Mouse (Mus musculus): ENCODE measurements around the gene U2af1l4. TPM values are rescaled to one million over a fixed set of nuclear protein-coding genes. Genes with fewer than 3 reads are reported as not detected.
A peak's percentile ranks its signal among the peaks of the same experiment; 100 is the strongest.

Gene U2af1l4
- polyA plus RNA-seq, 1 experiment from 2014 or later, result 92.3 TPM

- peaks cover 14% of the 10 kb centered on the region for H3K4me1 ChIP-seq (replicated peaks; ENCODE audit: control insufficient read depth, insufficient read depth, low read length)
- peak overlapping the region; percentile 88 for H3K4me2 ChIP-seq (ENCODE audit: low read length)
- DNase-seq (ENCODE audit: low spot score) (peak; percentile 83), ATAC-seq (replicated peaks; ENCODE audit: low FRiP score, low TSS enrichment, low read depth) (peak; percentile 33; the same call in 1 of the 2 replicates)
- no peaks in the 10 kb centered on the region for H3K27me3 ChIP-seq (replicated peaks; ENCODE audit: control insufficient read depth, insufficient read depth, low read length)
- no peaks in the 10 kb centered on the region for H3K9me3 ChIP-seq (ENCODE audit: control insufficient read depth, low read length)
- H3K27ac ChIP-seq (ENCODE audit: low read depth), result peak overlapping the region; percentile 83
- peak overlapping the region; percentile 60 for H3K4me3 ChIP-seq (ENCODE audit: low read depth, low read length)
- WGBS, result under 1% methylated on average over 56 of the region's 67 CpGs
- peak overlapping the region; percentile 95 for H3K9ac ChIP-seq (ENCODE audit: low read length)
- peaks cover 38% of the 10 kb centered on the region for H3K36me3 ChIP-seq (ENCODE audit: control insufficient read depth, insufficient read depth, low read length)
Measured at GRCm38 (mm10) chr7:30587842-30588667, 25.0 kb downstream of the U2af1l4 start.

GRCm38 (mm10) chr7:30588676-30589434, 25.8 kb downstream of the U2af1l4 start, which contains the start of gene Kmt2b:
Kmt2b (minus strand) TSS chr7:30588726.
- Histone ChIP-seq H3K9ac (ENCODE audit: low read length) (peak within 1 kb of the TSS; percentile 95), H3K4me2 (ENCODE audit: low read length) (peak within 1 kb of the TSS; percentile 88), H3K27ac (ENCODE audit: low read depth) (peak within 1 kb of the TSS; percentile 83), H3K36me3 (ENCODE audit: control insufficient read depth, insufficient read depth, low read length) (peaks cover 30% of the 10 kb centered on the region), H3K9me3 (ENCODE audit: control insufficient read depth, low read length) (no peaks in the 10 kb centered on the region), H3K4me3 (ENCODE audit: low read depth, low read length) (peak within 1 kb of the TSS; percentile 60), H3K27me3 (replicated peaks; ENCODE audit: control insufficient read depth, insufficient read depth, low read length) (no peaks in the 10 kb centered on the region), H3K4me1 (replicated peaks; ENCODE audit: control insufficient read depth, insufficient read depth, low read length) (peaks cover 14% of the 10 kb centered on the region)
- under 1% methylated on average over 59 of the region's 68 CpGs for WGBS
- ATAC-seq (replicated peaks; ENCODE audit: low FRiP score, low TSS enrichment, low read depth), result peak; percentile 95
- DNase-seq (ENCODE audit: low spot score), result peak; percentile 97

GRCm38 (mm10) chr7:30589435-30590301, 26.6 kb downstream of the U2af1l4 start:
- DNase-seq (ENCODE audit: low spot score) (no peak), ATAC-seq (replicated peaks; ENCODE audit: low FRiP score, low TSS enrichment, low read depth) (peak; percentile 79)
- no peaks in the 10 kb centered on the region for H3K9me3 ChIP-seq (ENCODE audit: control insufficient read depth, low read length)
- WGBS, result 24% methylated on average over 40 of the region's 40 CpGs
- H3K4me1 ChIP-seq (replicated peaks; ENCODE audit: control insufficient read depth, insufficient read depth, low read length), result peaks cover 14% of the 10 kb centered on the region
- peak overlapping the region; percentile 67 for H3K4me2 ChIP-seq (ENCODE audit: low read length)
- peak overlapping the region; percentile 83 for H3K27ac ChIP-seq (ENCODE audit: low read depth)
- no peaks in the 10 kb centered on the region for H3K27me3 ChIP-seq (replicated peaks; ENCODE audit: control insufficient read depth, insufficient read depth, low read length)
- peak overlapping the region; percentile 60 for H3K4me3 ChIP-seq (ENCODE audit: low read depth, low read length)
- peak overlapping the region; percentile 49 for H3K9ac ChIP-seq (ENCODE audit: low read length)
- peaks cover 22% of the 10 kb centered on the region for H3K36me3 ChIP-seq (ENCODE audit: control insufficient read depth, insufficient read depth, low read length)

GRCm38 (mm10) chr7:30590927-30591604, 28.0 kb downstream of the U2af1l4 start:
- Histone ChIP-seq H3K9ac (ENCODE audit: low read length) (no peak overlapping the region), H3K27ac (ENCODE audit: low read depth) (no peak overlapping the region), H3K36me3 (ENCODE audit: control insufficient read depth, insufficient read depth, low read length) (peaks cover 8% of the 10 kb centered on the region), H3K4me1 (replicated peaks; ENCODE audit: control insufficient read depth, insufficient read depth, low read length) (peaks cover 14% of the 10 kb centered on the region), H3K4me2 (ENCODE audit: low read length) (peak overlapping the region; percentile 67; the same call in 1 of the 2 replicates), H3K27me3 (replicated peaks; ENCODE audit: control insufficient read depth, insufficient read depth, low read length) (no peaks in the 10 kb centered on the region), H3K9me3 (ENCODE audit: control insufficient read depth, low read length) (no peaks in the 10 kb centered on the region), H3K4me3 (ENCODE audit: low read depth, low read length) (no peak overlapping the region)
- ATAC-seq (replicated peaks; ENCODE audit: low FRiP score, low TSS enrichment, low read depth), result no peak
- DNase-seq (ENCODE audit: low spot score), result no peak
- 89% methylated on average over 9 of the region's 9 CpGs for WGBS

GRCm38 (mm10) chr7:30591605-30591951, 28.5 kb downstream of the U2af1l4 start:
- Histone ChIP-seq H3K27me3 (replicated peaks; ENCODE audit: control insufficient read depth, insufficient read depth, low read length) (no peaks in the 10 kb centered on the region), H3K27ac (ENCODE audit: low read depth) (no peak overlapping the region), H3K9ac (ENCODE audit: low read length) (no peak overlapping the region), H3K9me3 (ENCODE audit: control insufficient read depth, low read length) (no peaks in the 10 kb centered on the region), H3K36me3 (ENCODE audit: control insufficient read depth, insufficient read depth, low read length) (peaks cover 2% of the 10 kb centered on the region), H3K4me3 (ENCODE audit: low read depth, low read length) (no peak overlapping the region), H3K4me2 (ENCODE audit: low read length) (no peak overlapping the region), H3K4me1 (replicated peaks; ENCODE audit: control insufficient read depth, insufficient read depth, low read length) (peaks cover 14% of the 10 kb centered on the region)
- 69% methylated on average over 4 of the region's 4 CpGs for WGBS
- ATAC-seq (replicated peaks; ENCODE audit: low FRiP score, low TSS enrichment, low read depth) (no peak), DNase-seq (ENCODE audit: low spot score) (no peak)

- ATAC-seq (replicated peaks; ENCODE audit: low FRiP score, low TSS enrichment, low read depth) (no peak), DNase-seq (ENCODE audit: low spot score) (no peak)
- no peaks in the 10 kb centered on the region for H3K27me3 ChIP-seq (replicated peaks; ENCODE audit: control insufficient read depth, insufficient read depth, low read length)
- H3K27ac ChIP-seq (ENCODE audit: low read depth), result no peak overlapping the region
- no peak overlapping the region for H3K4me2 ChIP-seq (ENCODE audit: low read length)
- 51% methylated on average over 5 of the region's 5 CpGs for whole genome bisulfite sequencing
- H3K36me3 ChIP-seq (ENCODE audit: control insufficient read depth, insufficient read depth, low read length), result no peaks in the 10 kb centered on the region
- no peak overlapping the region for H3K9ac ChIP-seq (ENCODE audit: low read length)
- no peaks in the 10 kb centered on the region for H3K9me3 ChIP-seq (ENCODE audit: control insufficient read depth, low read length)
- peaks cover 4% of the 10 kb centered on the region; the same call in 1 of the 2 replicates for H3K4me1 ChIP-seq (replicated peaks; ENCODE audit: control insufficient read depth, insufficient read depth, low read length)
- no peak overlapping the region for H3K4me3 ChIP-seq (ENCODE audit: low read depth, low read length)
Measured at GRCm38 (mm10) chr7:30592772-30593423, 29.8 kb downstream of the U2af1l4 start.

GRCm38 (mm10) chr7:30593579-30594509, 30.7 kb downstream of the U2af1l4 start:
- H3K27ac ChIP-seq (ENCODE audit: low read depth), result no peak overlapping the region
- H3K36me3 ChIP-seq (ENCODE audit: control insufficient read depth, insufficient read depth, low read length), result no peaks in the 10 kb centered on the region
- ATAC-seq (replicated peaks; ENCODE audit: low FRiP score, low TSS enrichment, low read depth) (no peak), DNase-seq (ENCODE audit: low spot score) (no peak)
- H3K4me1 ChIP-seq (replicated peaks; ENCODE audit: control insufficient read depth, insufficient read depth, low read length), result peaks cover 4% of the 10 kb centered on the region; the same call in 1 of the 2 replicates
- no peaks in the 10 kb centered on the region for H3K9me3 ChIP-seq (ENCODE audit: control insufficient read depth, low read length)
- no peaks in the 10 kb centered on the region for H3K27me3 ChIP-seq (replicated peaks; ENCODE audit: control insufficient read depth, insufficient read depth, low read length)
- H3K4me2 ChIP-seq (ENCODE audit: low read length), result no peak overlapping the region
- no peak overlapping the region for H3K4me3 ChIP-seq (ENCODE audit: low read depth, low read length)
- H3K9ac ChIP-seq (ENCODE audit: low read length), result no peak overlapping the region
- WGBS, result 73% methylated on average over 10 of the region's 10 CpGs

Measured in intestine, embryonic 14.5 days (tissue).